Mouse (Mus musculus) C2C12 (cell line): ENCODE data around the gene Ryk. TPM values are rescaled to one million over a fixed set of nuclear protein-coding genes. Genes with fewer than 3 reads are reported as not detected.
"Not testable (repeated sequence)": the region's sequence is repeated elsewhere in the genome, so short reads cannot be mapped to it uniquely, and the experiment has no call there.

Experiments used
- H3K27me3 ChIP-seq: one replicate; pipeline ENCODE4 v1.6.1; 2011; ENCODE audit not compliant: control insufficient read depth, insufficient read depth, insufficient read length
- H3K36me3 ChIP-seq: one replicate; pipeline ENCODE4 v1.6.1; 2011; ENCODE audit not compliant: control insufficient read depth, insufficient read depth
- H3K4me3 ChIP-seq: one replicate; pipeline ENCODE4 v1.5.1; 2011; ENCODE audit warnings: mild to moderate bottlenecking, control low read depth; ENCODE audit not compliant: poor library complexity, insufficient read depth, severe bottlenecking
- H3K79me2 ChIP-seq: one replicate; pipeline ENCODE4 v1.6.1; 2011; ENCODE audit not compliant: control insufficient read depth, insufficient read depth
- H3K79me3 ChIP-seq: one replicate; pipeline ENCODE4 v1.6.1; 2011; ENCODE audit warnings: low read depth, control low read depth
- H3ac ChIP-seq: one replicate; pipeline ENCODE3; 2011; ENCODE audit warnings: low read depth; ENCODE audit not compliant: control insufficient read depth, insufficient read length
- CEBPB ChIP-seq: IDR thresholded peaks from one replicate; pipeline ENCODE4 v1.6.1; 2011; ENCODE audit warnings: low read depth, mild to moderate bottlenecking, control low read depth, moderate library complexity
- CTCF ChIP-seq: IDR thresholded peaks from one replicate; pipeline ENCODE4 v1.5.1; 2011; ENCODE audit not compliant: control insufficient read depth, insufficient read depth, insufficient read length
- FOSL1 ChIP-seq: IDR thresholded peaks from one replicate; pipeline ENCODE4 v1.8.0; 2011; ENCODE audit warnings: mild to moderate bottlenecking, low read length; ENCODE audit not compliant: poor library complexity, insufficient read depth, severe bottlenecking
- MAX ChIP-seq: IDR thresholded peaks from one replicate; pipeline ENCODE4 v1.6.1; 2011; ENCODE audit warnings: mild to moderate bottlenecking, control low read depth
- MYOD1 ChIP-seq: IDR thresholded peaks from one replicate; pipeline ENCODE4 v1.6.1; 2011; ENCODE audit warnings: low read depth; ENCODE audit not compliant: control insufficient read depth, insufficient read length
- MYOG ChIP-seq: IDR thresholded peaks from one replicate; pipeline ENCODE4 v1.6.1; 2011; ENCODE audit not compliant: control insufficient read depth, insufficient read length; ENCODE audit errors: extremely low read depth
- USF1 ChIP-seq: IDR thresholded peaks from one replicate; pipeline ENCODE4 v1.6.1; 2011; ENCODE audit warnings: low read depth, mild to moderate bottlenecking, control low read depth, moderate library complexity
- polyA plus RNA-seq: library from polyadenylated mRNA; unstranded; fragments of >200 nt; fragmentation: generic; extraction: Trizol; gene quantifications from one replicate; pipeline ENCODE4 v1.2.1, GENCODE M21; 2012; ENCODE audit warnings: missing spikeins

Ryk gene
- polyA plus RNA-seq, 1 experiment = 68.4 TPM

DNA sequence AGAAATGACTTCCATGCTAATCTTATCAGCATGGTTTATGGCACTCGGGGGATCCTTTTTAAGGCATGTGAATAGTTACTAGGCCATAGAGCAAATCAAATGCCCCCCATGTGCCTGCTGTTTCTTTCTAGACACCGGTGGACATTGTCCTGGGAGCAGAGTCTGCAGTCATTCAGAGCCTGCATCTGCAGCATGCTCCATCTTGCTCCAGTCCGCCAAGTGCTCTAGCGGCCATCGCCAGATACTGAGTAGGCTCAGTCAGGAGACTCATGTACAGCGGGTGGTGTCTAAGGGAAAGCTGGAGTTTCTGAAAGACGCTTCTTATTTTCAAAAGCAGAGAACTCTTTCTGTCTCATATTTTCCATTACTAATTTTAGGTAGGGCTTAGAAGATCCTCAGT, 67.6 kb downstream of the Ryk start:
- no peak overlapping the region for H3K4me3 ChIP-seq
- H3K79me3 ChIP-seq = no peaks in the 10 kb centered on the region
- H3K27me3 ChIP-seq = no peaks in the 10 kb centered on the region
- no peaks in the 10 kb centered on the region for H3K79me2 ChIP-seq
- H3ac ChIP-seq = no peak overlapping the region
- no peak for TF ChIP-seq CEBPB
- TF ChIP-seq MYOD1 = no peak
- no peak for TF ChIP-seq MYOG
- TF ChIP-seq CTCF = no peak
- no peak for TF ChIP-seq FOSL1
- no peak for TF ChIP-seq MAX
- TF ChIP-seq USF1 = no peak
- peaks cover 24% of the 10 kb centered on the region for H3K36me3 ChIP-seq

DNA sequence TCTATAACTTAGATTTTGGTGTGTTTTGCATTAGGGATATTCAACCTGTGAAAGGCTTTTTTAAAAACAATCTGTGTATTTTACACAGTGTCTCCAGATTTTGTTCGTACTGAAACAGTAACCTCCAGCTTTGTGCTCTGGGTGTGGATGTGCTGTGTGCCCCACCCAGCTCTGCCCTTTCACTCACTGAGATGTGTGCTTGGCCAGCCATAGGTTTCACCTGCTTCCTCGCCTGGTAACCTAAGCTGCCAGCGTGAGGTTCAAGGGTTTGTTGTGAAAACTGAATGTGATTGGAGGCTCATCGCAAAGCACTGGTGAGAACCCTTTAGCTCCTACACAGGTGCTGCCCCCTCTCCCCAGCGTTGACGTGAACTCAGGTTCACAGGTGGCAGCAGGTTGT, 70.2 kb downstream of the Ryk start:
- TF ChIP-seq CTCF = no peak
- no peak for TF ChIP-seq MYOG
- no peak for TF ChIP-seq FOSL1
- no peak for TF ChIP-seq CEBPB
- no peak for TF ChIP-seq USF1
- no peak for TF ChIP-seq MYOD1
- TF ChIP-seq MAX = no peak
- Histone ChIP-seq H3ac (no peak overlapping the region), H3K27me3 (no peaks in the 10 kb centered on the region), H3K79me2 (no peaks in the 10 kb centered on the region), H3K36me3 (peaks cover 17% of the 10 kb centered on the region), H3K4me3 (no peak overlapping the region), H3K79me3 (no peaks in the 10 kb centered on the region)

DNA sequence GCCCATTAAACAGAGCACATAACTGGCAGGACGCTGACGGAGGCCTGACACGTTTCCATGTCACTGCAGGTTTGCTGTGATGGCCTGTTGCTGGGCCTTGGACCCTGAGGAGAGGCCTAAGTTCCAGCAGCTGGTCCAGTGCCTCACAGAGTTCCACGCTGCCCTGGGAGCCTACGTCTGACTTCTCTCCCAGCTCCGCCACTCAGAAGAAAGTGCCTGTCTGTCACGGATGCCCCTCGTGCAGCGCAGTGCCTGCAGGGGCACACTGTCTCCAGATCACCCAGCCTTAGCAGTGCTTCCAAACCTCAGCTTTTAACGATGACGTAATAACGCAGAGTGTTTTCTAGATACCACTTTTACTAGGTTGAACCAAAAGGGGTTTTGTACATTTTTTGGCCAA, 72.1 kb downstream of the Ryk start:
- Histone ChIP-seq H3K36me3 (peaks cover 17% of the 10 kb centered on the region), H3K27me3 (no peaks in the 10 kb centered on the region), H3K4me3 (no peak overlapping the region), H3K79me3 (no peaks in the 10 kb centered on the region), H3K79me2 (no peaks in the 10 kb centered on the region), H3ac (no peak overlapping the region)
- no peak for TF ChIP-seq MYOG
- TF ChIP-seq MYOD1 = no peak
- no peak for TF ChIP-seq CTCF
- TF ChIP-seq FOSL1 = no peak
- no peak for TF ChIP-seq USF1
- TF ChIP-seq MAX = no peak

DNA sequence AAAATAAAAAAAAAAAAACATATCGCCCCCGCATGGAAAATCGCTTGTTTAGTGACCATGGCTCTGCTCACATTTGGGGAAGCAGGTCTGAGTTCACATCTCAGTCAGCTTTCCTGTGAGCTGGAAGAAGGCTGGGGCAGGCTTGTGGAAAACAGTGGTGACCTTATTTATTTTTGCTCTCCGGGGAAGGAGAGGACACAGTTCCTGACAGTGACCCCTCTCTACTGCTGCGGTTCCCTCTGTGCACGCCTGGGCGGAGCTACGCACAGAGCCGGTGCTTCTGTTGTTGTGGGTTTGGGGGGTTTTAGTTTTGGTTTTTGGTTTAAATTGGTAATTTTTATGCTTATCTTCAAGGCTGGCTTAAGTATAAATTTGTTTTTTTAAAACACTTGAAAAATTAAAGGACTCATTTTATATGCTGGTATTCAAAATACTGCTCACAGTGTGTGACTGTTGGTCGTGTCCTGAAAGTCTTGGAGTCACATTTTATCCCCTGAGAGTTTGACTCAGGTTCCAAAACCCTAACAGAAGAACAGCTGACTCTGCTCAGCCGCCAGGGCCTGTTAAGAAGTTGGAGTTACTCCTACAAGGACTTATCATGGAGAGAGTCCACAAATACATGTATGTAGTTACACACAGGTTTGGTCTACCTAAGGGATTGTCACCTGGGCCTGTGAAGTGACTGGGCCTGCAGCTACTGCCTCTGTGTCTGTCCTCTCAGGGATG, 73.0 kb downstream of the Ryk start:
- Histone ChIP-seq H3K79me2 (no peaks in the 10 kb centered on the region), H3K4me3 (no peak overlapping the region), H3ac (no peak overlapping the region), H3K27me3 (no peaks in the 10 kb centered on the region), H3K36me3 (peaks cover 14% of the 10 kb centered on the region), H3K79me3 (no peaks in the 10 kb centered on the region)
- TF ChIP-seq MAX = no peak
- no peak for TF ChIP-seq FOSL1
- TF ChIP-seq USF1 = no peak
- no peak for TF ChIP-seq CTCF
- TF ChIP-seq MYOD1 = no peak
- TF ChIP-seq CEBPB = no peak
- TF ChIP-seq MYOG = no peak

DNA sequence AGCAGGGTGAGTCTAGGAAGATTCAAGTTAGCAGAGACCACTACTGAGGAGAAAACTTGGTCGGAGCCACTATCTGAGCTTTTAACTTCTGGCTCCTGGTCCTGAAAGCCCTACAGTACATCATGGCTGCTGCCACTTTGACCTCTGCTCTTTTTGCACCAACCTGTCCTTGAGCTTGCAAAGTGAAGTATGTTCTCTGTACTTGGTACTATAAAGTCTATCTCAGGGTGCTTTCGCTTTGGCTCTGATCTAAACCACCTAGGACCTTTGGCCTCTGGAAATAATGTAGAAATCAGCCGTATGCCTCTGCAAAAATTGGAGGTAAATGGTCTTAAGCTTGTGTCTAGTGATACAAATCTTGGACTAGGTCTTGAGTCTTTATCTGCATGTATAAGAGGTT, 76.8 kb downstream of the Ryk start:
- no peaks in the 10 kb centered on the region for H3K27me3 ChIP-seq
- peaks cover 3% of the 10 kb centered on the region for H3K36me3 ChIP-seq
- TF ChIP-seq CEBPB (no peak), USF1 (no peak), CTCF (no peak), FOSL1 (no peak), MYOG (no peak), MAX (no peak), MYOD1 (no peak)

DNA sequence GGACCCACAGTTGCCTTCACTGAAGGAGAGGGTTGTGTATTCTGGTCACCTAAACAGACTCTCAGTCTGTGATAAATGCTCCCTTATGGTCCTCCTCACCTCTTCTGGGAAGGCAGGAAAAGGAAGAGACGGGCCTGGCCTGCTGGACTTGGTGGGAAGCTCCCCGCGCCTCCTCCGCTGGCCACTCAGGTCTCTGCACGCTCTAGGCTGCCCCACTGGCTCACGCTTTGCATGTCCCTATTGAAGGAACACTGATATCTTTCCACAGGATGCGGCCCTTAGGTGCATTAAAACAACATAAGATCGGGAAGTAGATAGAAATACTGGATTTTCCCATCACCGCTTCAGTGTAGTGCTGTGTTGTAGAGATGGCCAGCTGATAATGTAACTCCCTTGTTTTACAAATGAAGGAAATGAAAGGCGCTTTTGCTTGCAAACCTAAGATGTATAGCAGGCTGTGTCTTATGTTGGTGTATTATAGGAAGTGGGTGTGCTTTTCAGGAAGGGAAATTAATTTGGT, 77.9 kb downstream of the Ryk start:
- no peak overlapping the region for H3K4me3 ChIP-seq
- no peak overlapping the region for H3ac ChIP-seq
- H3K79me3 ChIP-seq = no peaks in the 10 kb centered on the region
- H3K36me3 ChIP-seq = peaks cover 3% of the 10 kb centered on the region
- TF ChIP-seq MAX (no peak), CTCF (no peak), MYOD1 (no peak), MYOG (no peak), FOSL1 (no peak)
- no peaks in the 10 kb centered on the region for H3K79me2 ChIP-seq
- H3K27me3 ChIP-seq = no peaks in the 10 kb centered on the region

More for the DNA sequence above, 76.8 kb downstream of the Ryk start:
- no peaks in the 10 kb centered on the region for H3K79me2 ChIP-seq
- no peaks in the 10 kb centered on the region for H3K79me3 ChIP-seq
- no peak overlapping the region for H3K4me3 ChIP-seq
- H3ac ChIP-seq = no peak overlapping the region

DNA sequence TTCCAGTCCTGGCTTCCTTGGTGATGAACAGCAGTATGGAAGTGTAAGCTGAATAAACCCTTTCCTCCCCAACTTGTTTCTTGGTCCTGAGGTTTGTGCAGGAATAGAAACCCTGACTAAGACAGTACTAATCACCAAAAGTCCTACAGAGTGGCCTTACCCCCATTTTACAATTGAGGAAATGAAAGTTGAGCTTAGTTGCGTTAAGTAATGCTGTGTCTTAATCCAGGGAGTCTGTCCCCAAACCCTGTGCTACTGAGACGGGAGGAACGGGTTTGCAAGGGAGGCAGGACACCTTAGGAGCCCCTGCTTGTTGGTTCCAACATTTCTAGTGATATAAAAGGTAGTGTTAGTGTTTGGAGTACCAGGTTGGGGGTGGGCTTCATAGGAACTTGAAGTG, 78.9 kb downstream of the Ryk start:
- H3K27me3 ChIP-seq, H3K4me3 ChIP-seq, H3ac ChIP-seq, H3K36me3 ChIP-seq, H3K79me3 ChIP-seq, H3K79me2 ChIP-seq: not testable (repeated sequence)
